Mouse (Mus musculus) hindbrain, embryonic 13.5 days (tissue): Measurements from ENCODE around the gene Dync1i1. TPM values are rescaled to one million over a fixed set of nuclear protein-coding genes. Genes with fewer than 3 reads are reported as not detected.

Source experiments
- ATAC-seq: fragments of 200-750 bp; cut with Nextera tagmentation; 2 replicates; pipeline ENCODE4 v1.8.0; 2017; ENCODE audit warnings: moderate TSS enrichment; ENCODE audit not compliant: low FRiP score
- H3K27ac ChIP-seq: fragments of 300-500 bp; sonication (generic); 2 replicates; pipeline ENCODE4 v1.5.1; 2015; ENCODE audit warnings: inconsistent platforms, mild to moderate bottlenecking, moderate library complexity
- H3K27me3 ChIP-seq: fragments of 300-500 bp; sonication (generic); 2 replicates; pipeline ENCODE4 v1.6.1; 2015; ENCODE audit warnings: mild to moderate bottlenecking, inconsistent platforms
- H3K36me3 ChIP-seq: fragments of 300-500 bp; sonication (generic); 2 replicates; pipeline ENCODE4 v1.6.1; 2015; ENCODE audit warnings: mild to moderate bottlenecking, inconsistent platforms
- H3K4me1 ChIP-seq: fragments of 300-500 bp; sonication (generic); replicated peaks from 2 replicates; pipeline ENCODE4 v1.6.1; 2015; ENCODE audit warnings: inconsistent platforms
- H3K4me2 ChIP-seq: fragments of 300-500 bp; sonication (generic); 2 replicates; pipeline ENCODE4 v1.6.1; 2015; ENCODE audit warnings: inconsistent platforms, mild to moderate bottlenecking, moderate library complexity
- H3K4me3 ChIP-seq: fragments of 300-500 bp; sonication (generic); 2 replicates; pipeline ENCODE4 v1.5.1; 2015; ENCODE audit warnings: mild to moderate bottlenecking, inconsistent platforms
- H3K9ac ChIP-seq: fragments of 300-500 bp; sonication (generic); 2 replicates; pipeline ENCODE4 v1.6.1; 2015; ENCODE audit warnings: mild to moderate bottlenecking, inconsistent platforms
- H3K9me3 ChIP-seq: fragments of 300-500 bp; sonication (generic); 2 replicates; pipeline ENCODE4 v1.6.1; 2016; ENCODE audit warnings: inconsistent platforms
- WGBS: fragments of 180-500 bp; shearing (Covaris S2); methylation state at CpG from one replicate; pipeline ENCODE4 v1.1.7; 2015; 5-methylcytosine and 5-hydroxymethylcytosine counted together
- polyA plus RNA-seq: library from polyadenylated mRNA; unstranded; fragments of >200 nt; fragmentation: Nextera tagmentation; extraction: Ambion mirVana; gene quantifications from 2 replicates; pipeline ENCODE4 v1.2.1, GENCODE M21; 2015

Dync1i1 gene
- polyA plus RNA-seq, 1 experiment from 2014 or later, result 9.0 TPM

DNA sequence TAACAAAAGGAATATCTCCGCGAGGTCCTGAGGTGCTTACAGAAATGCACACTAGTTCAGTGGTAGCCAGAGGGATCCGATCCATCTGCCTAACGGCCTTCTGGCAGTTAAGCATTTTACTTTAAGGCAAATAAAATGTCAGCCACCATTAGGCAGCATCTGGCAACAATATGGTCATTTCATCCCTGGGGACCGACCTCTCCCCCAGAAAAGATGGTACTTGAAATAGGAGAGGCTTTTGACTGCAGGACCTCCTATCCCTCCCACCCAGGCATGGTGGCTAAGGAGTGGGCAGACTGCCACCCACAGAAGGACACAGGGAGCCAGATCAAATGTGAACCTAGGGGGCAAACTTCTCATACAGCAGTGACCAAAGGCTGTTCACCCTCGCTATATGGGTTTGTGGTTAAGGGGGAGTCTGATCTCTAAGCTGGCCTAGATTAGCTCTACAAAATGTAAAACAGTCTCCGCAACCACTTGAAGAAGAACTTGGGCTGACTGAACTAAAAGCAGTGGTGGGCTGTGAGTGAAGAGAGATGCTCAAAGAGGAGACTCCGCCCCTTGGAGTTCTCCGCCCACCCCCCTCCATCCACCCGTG is 231.0 kb downstream of the Dync1i1 start:
- H3K9ac ChIP-seq, result no peak overlapping the region
- H3K36me3 ChIP-seq, result no peaks in the 10 kb centered on the region
- H3K4me1 ChIP-seq, result no peaks in the 10 kb centered on the region
- no peak overlapping the region for H3K4me2 ChIP-seq
- H3K27ac ChIP-seq, result no peak overlapping the region
- ATAC-seq, result no peak; the same call in 1 of the 2 replicates
- H3K27me3 ChIP-seq, result 0 out of 2 replicates have a peak, but pooled peaks cover 4% of the 10 kb centered on the region
- H3K4me3 ChIP-seq, result no peak overlapping the region
- WGBS, result 66% methylated on average over 10 of the region's 10 CpGs
- H3K9me3 ChIP-seq, result no peaks in the 10 kb centered on the region

DNA sequence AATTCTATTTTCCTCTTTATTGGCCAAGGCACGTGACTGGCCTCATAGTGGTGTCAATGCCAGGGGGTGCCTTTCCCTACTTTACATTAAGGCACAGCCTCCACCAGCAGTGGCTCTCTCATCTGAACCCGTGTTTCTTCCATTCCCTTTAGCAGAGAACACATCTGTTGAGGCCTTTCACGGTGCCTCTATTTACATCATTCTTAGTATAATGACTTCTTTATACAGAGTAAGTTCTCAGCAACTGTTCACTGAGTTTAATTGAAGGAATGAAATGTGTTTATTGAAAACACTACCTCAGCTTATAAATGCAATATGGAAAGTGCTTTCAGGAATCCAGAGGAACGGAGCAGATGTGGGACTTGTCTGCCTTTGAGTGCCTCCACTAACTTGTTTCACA is 235.3 kb downstream of the Dync1i1 start:
- 78% methylated on average over 4 of the region's 4 CpGs for WGBS

DNA sequence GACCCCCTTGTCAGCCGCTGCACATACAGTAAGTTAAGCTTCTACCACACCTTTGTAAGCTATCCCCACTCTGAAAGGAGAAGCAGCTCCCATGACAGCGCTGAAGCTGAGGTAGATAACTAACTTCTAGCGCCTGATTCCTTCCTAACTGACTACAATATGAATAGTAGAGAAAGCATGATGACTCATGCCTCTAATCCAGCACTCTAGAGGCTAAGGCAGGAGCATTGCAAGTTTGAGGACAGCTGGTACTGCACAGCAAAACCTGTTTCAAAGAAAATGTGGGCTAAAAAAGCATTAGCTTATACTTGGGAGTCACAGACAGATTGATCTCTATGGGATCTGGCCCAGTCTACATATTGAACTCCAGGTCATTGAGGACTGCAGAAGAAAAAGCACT is 236.5 kb downstream of the Dync1i1 start:
- Histone ChIP-seq H3K27ac (no peak overlapping the region), H3K36me3 (no peaks in the 10 kb centered on the region), H3K4me1 (no peaks in the 10 kb centered on the region), H3K27me3 (no peaks in the 10 kb centered on the region), H3K4me3 (no peak overlapping the region), H3K9me3 (no peaks in the 10 kb centered on the region), H3K4me2 (no peak overlapping the region), H3K9ac (no peak overlapping the region)
- ATAC-seq, result no peak
- WGBS, result 97% methylated on average over 3 of the region's 3 CpGs

More for the DNA sequence above, 235.3 kb downstream of the Dync1i1 start:
- no peak overlapping the region for H3K27ac ChIP-seq
- H3K9ac ChIP-seq, result no peak overlapping the region
- no peaks in the 10 kb centered on the region for H3K4me1 ChIP-seq
- H3K36me3 ChIP-seq, result no peaks in the 10 kb centered on the region
- no peak for ATAC-seq
- H3K9me3 ChIP-seq, result no peaks in the 10 kb centered on the region
- no peaks in the 10 kb centered on the region for H3K27me3 ChIP-seq
- H3K4me3 ChIP-seq, result no peak overlapping the region
- no peak overlapping the region for H3K4me2 ChIP-seq

DNA sequence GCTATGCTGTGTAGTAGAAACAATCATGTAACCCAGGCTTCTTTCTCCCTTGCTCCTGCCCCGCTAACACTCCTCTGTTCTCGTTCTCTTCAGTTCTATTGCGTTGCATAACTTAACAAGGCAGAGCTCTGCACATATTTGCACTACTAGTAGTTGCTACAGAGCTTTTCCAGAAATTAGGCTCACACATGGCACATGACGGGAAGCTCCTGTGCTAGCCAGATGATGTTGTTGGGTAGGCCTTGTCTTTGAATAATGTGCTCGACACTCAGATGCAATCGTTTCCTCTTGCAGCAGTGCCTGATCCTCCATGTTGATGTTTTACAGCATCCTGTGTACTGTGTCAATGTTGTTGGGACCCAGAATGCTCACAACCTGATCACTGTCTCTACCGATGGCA is 240.9 kb downstream of the Dync1i1 start:
- WGBS, result 92% methylated on average over 7 of the region's 7 CpGs
- Histone ChIP-seq H3K4me2 (no peak overlapping the region), H3K9ac (no peak overlapping the region), H3K27ac (no peak overlapping the region), H3K4me1 (no peaks in the 10 kb centered on the region), H3K4me3 (no peak overlapping the region), H3K36me3 (no peaks in the 10 kb centered on the region), H3K9me3 (no peaks in the 10 kb centered on the region), H3K27me3 (no peaks in the 10 kb centered on the region)
- no peak for ATAC-seq

DNA sequence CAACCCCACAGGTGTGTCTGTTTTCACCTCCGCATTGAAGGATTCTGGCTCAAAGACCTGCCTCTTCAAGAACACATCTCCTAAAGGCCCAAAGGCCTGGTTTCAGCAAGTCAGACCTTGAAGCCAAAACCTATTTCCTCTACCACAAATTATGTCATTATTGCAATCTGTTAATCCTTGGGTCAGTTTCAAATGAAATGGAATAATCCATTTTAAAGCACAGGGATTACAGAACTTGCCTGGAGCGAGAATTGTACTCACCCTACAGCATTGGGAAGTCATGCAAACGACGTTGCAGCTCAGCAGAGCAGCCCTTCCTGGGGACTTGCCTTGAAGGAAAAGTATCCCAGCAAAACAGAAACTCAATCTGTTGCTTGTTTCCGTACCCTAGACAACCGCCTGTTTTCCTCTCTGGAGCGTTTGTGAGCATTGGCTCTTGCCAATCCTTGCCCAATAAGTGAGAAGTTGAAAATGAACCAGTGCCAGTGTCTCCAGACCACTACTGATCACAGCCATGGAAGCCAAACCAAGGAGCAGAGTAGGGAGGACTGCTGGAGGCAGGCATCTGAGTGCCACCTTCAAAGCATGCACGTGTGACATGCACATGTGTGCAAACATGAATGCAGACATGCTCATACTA is 241.5 kb downstream of the Dync1i1 start:
- no peak overlapping the region for H3K4me2 ChIP-seq
- H3K36me3 ChIP-seq, result no peaks in the 10 kb centered on the region
- H3K4me1 ChIP-seq, result no peaks in the 10 kb centered on the region
- no peak overlapping the region for H3K27ac ChIP-seq
- no peaks in the 10 kb centered on the region for H3K27me3 ChIP-seq
- H3K4me3 ChIP-seq, result no peak overlapping the region
- no peaks in the 10 kb centered on the region for H3K9me3 ChIP-seq
- WGBS, result 88% methylated on average over 8 of the region's 8 CpGs
- no peak for ATAC-seq
- H3K9ac ChIP-seq, result no peak overlapping the region

DNA sequence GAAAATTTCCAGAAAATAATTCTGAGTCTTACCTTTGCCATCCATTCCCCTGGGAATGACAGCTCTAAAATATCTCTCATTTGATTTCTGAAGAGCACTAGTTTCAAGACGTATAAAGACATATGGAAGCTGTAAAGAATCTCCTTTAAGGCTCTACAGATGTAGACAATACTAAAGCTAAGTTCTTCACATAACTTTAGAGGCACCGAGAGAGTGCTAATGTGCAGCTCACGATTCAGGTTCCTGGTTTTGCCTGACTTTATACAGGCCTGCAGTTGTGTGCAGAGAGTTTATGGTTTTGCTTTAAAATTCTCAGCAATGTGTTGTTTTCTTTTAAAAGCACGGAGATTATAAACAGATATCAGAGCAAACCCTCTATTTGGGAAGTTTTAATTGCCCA is 242.1 kb downstream of the Dync1i1 start:
- no peak overlapping the region for H3K27ac ChIP-seq
- 90% methylated on average over 4 of the region's 4 CpGs for WGBS
- ATAC-seq, result no peak
- H3K9ac ChIP-seq, result no peak overlapping the region
- no peak overlapping the region for H3K4me3 ChIP-seq
- no peaks in the 10 kb centered on the region for H3K36me3 ChIP-seq
- no peaks in the 10 kb centered on the region for H3K4me1 ChIP-seq
- H3K9me3 ChIP-seq, result no peaks in the 10 kb centered on the region
- H3K27me3 ChIP-seq, result no peaks in the 10 kb centered on the region
- no peak overlapping the region for H3K4me2 ChIP-seq

DNA sequence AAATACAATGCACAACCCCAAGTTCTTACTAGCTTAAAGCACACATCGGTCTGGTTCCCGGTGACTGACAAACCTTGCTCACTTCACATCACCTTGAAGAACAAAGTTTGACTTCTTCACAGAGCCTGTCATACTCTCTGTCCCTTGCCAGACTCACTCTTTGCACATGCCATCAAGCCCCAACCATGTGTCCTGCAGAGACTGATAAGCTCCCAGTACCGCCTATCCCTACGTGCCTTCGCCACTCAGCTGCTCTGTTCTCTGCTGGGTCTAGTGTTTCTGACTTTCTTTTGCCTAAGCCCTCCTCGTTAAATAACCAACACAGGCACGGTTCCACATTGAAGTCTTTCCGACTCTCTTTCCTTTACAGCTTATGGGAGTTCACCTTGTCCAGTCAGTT is 244.2 kb downstream of the Dync1i1 start:
- H3K36me3 ChIP-seq, result no peaks in the 10 kb centered on the region
- H3K4me2 ChIP-seq, result no peak overlapping the region
- H3K9me3 ChIP-seq, result no peaks in the 10 kb centered on the region
- H3K4me3 ChIP-seq, result no peak overlapping the region
- WGBS, result 92% methylated on average over 8 of the region's 8 CpGs
- H3K27me3 ChIP-seq, result no peaks in the 10 kb centered on the region
- H3K27ac ChIP-seq, result no peak overlapping the region
- no peak for ATAC-seq
- H3K4me1 ChIP-seq, result no peaks in the 10 kb centered on the region
- no peak overlapping the region for H3K9ac ChIP-seq

DNA sequence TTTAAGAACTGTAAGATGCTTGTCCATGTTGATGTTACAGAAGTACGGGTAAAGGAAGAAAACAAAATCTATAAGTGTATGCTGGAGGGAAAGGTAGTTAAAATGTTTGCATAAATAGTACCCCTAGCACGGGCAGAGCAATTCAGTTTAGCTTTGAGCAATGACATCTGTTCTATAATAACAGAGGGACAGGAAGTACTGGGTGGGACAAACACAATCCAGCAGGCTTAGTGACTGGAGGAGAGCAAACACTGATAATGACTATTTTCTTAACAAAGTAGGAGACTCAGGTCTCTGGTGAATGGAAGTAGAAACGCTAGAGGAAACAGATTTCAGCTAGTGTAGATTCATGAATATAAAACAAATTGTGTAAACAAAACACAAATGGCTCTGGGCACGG is 250.8 kb downstream of the Dync1i1 start:
- ATAC-seq, result no peak
- H3K9ac ChIP-seq, result no peak overlapping the region
- 80% methylated on average over 4 of the region's 4 CpGs for WGBS

DNA sequence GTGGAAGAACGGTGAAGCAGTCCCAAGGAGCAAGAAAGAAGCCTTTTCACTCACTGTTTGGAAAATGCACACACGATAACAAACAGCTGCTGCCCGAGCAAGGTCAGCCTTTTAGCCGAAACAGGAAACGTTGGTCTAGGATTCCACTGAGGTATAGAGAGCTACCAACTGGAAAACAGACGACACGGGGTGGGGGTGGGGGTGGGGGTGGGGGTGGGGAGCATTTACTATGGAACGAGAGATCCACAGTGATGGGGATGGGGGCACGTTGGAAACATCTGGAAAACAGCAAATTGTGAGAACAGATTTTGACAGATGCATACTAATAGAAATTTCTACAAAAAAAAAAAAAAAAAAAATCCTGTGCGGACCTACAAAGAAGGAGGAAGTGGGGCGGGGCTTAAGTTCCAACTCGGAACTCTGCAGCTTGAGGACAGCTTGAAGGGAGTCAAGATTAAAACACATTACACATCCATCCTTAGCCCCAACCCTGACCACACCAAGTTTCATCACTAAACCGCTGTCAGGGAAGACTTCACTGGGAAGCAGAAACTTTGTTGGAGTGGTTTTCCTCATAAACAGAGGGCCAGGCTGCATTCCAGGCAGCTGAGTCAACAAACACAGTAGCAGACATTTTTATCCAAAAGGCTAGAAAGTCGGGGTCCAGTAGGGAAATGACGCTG is 251.9 kb downstream of the Dync1i1 start:
- H3K9ac ChIP-seq, result no peak overlapping the region
- no peaks in the 10 kb centered on the region for H3K4me1 ChIP-seq
- H3K9me3 ChIP-seq, result no peaks in the 10 kb centered on the region
- no peak overlapping the region for H3K4me3 ChIP-seq
- no peaks in the 10 kb centered on the region for H3K36me3 ChIP-seq
- WGBS, result 69% methylated on average over 15 of the region's 15 CpGs
- no peak for ATAC-seq
- no peak overlapping the region for H3K27ac ChIP-seq
- no peaks in the 10 kb centered on the region for H3K27me3 ChIP-seq
- H3K4me2 ChIP-seq, result no peak overlapping the region

More for the DNA sequence above, 250.8 kb downstream of the Dync1i1 start:
- Histone ChIP-seq H3K4me3 (no peak overlapping the region), H3K36me3 (no peaks in the 10 kb centered on the region), H3K27me3 (no peaks in the 10 kb centered on the region), H3K4me1 (no peaks in the 10 kb centered on the region), H3K4me2 (no peak overlapping the region), H3K27ac (no peak overlapping the region), H3K9me3 (no peaks in the 10 kb centered on the region)

DNA sequence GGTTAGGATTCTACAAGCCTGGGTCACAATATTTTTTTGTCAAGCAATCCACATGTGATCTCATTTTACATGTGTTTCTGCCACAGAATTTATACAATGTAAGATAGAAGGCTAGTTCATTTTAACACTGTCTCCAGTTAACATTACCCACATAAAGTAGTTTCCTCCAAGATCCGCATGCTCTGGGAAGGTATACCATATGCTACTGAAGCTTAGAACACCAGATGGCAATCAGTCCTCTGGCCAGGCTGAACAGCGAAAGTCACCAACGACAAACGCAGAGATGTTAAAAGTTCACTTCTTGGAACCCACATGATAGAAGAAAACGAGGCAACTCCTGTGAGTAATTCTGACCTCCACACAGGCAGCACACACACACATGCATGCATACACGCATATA is 265.8 kb downstream of the Dync1i1 start:
- 0 out of 2 replicates have a peak, but pooled peaks have one; percentile 5 for ATAC-seq
- 72% methylated on average over 6 of the region's 6 CpGs for WGBS
- Histone ChIP-seq H3K4me2 (peak overlapping the region; percentile 24; the same call in 1 of the 2 replicates), H3K27ac (no peak overlapping the region), H3K27me3 (no peaks in the 10 kb centered on the region), H3K36me3 (no peaks in the 10 kb centered on the region), H3K4me3 (no peak overlapping the region), H3K9me3 (no peaks in the 10 kb centered on the region), H3K4me1 (peaks cover 15% of the 10 kb centered on the region), H3K9ac (no peak overlapping the region)

DNA sequence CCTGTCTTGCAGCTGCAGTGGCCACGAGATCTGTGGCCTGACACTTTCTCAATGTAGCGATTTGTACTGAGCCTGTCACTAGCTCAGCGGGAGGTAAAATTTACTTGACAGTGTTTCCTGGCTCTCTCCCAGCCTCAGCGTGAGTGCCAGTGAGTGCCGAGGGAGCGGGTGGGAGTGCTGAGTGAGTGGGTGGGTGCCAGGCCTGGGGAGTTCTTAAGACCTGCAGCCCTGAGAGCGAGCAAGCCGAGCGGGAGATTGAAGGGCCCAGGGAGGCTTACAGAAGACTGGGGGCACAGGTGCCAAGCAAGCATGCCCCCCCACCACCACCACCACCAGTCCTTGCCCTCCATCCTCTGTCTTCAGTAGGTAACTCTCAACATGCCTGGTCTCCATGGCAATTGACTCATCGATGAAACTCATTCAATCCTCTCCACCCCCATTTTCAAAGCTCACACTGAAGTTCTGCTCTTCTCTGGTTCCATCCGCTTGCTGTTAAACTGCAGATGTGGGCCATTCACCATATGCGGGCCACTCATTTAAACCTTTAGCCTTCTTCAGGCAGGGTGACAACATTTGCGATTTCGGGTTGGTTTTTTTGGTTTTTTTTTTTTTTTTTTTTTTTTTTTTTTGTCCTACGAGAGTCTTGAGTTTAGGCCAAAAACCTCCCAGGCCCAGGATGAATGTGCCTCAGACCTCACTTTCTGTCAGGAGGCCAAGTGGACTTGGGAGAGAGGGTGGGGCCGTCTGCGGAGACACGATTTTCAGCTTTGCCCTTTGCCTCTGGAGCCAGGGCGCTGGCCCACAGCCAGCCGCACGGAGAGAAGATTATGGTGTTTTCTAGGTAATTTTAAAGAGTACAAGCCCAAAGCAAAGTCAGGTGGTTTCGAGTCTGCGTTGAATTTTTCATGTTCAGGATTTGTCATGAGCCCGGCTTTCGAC is 266.6 kb downstream of the Dync1i1 start:
- Histone ChIP-seq H3K27ac (no peak overlapping the region), H3K4me2 (peak overlapping the region; percentile 24), H3K9me3 (no peaks in the 10 kb centered on the region), H3K36me3 (no peaks in the 10 kb centered on the region), H3K4me1 (peaks cover 15% of the 10 kb centered on the region), H3K9ac (peak overlapping the region; percentile 39; the same call in 1 of the 2 replicates), H3K27me3 (no peaks in the 10 kb centered on the region), H3K4me3 (no peak overlapping the region)
- 41% methylated on average over 25 of the region's 25 CpGs for WGBS
- ATAC-seq, result peak; percentile 82

DNA sequence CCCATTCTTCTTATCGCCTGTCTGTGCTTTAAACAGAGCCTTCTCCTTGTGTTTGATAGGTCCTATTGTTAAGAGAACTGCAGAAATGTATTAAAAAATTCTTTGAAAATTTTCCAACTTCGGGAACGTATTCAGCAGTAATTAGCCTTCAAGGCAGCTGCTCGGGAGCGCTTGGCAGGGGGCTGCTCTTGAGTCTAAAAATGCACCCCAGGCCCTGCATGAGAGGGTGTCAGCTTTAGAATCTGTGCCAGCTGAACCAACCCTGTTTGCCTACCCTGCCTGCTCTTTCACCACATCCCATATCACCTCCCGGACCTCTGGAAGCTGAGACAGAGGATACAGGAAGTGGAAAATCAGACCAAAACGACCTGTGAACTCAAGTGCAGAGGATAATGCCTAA is 267.6 kb downstream of the Dync1i1 start:
- H3K27ac ChIP-seq, result no peak overlapping the region
- H3K4me1 ChIP-seq, result peaks cover 15% of the 10 kb centered on the region
- no peaks in the 10 kb centered on the region for H3K27me3 ChIP-seq
- no peaks in the 10 kb centered on the region for H3K9me3 ChIP-seq
- no peak overlapping the region for H3K9ac ChIP-seq
- no peak overlapping the region for H3K4me3 ChIP-seq
- no peaks in the 10 kb centered on the region for H3K36me3 ChIP-seq
- ATAC-seq, result no peak
- WGBS, result 39% methylated on average over 7 of the region's 7 CpGs
- no peak overlapping the region for H3K4me2 ChIP-seq
